Mouse (Mus musculus): ENCODE data around the gene Cntn4.

GRCm38 (mm10) chr6:105780616-105781015 lies 103.2 kb downstream of the Cntn4 start:
- TF ChIP-seq GATA1 (IDR thresholded peaks at IDR 0.05; ENCODE audit: low read length) (no peak), TAL1 (IDR thresholded peaks at IDR 0.05; ENCODE audit: low read length) (no peak)
